Mouse (Mus musculus) testis, adult 2 months (tissue): Measurements from ENCODE around the gene Ccdc47.

Experiments
- CTCF ChIP-seq: fragments of 200-500 bp; IDR thresholded peaks from 2 replicates; pipeline ENCODE4 v1.5.1; 2012; ENCODE audit warnings: low read depth, mild to moderate bottlenecking, inconsistent platforms, low read length, moderate library complexity; ENCODE audit not compliant: control insufficient read depth, insufficient read depth, insufficient replicate concordance
- POLR2A ChIP-seq: fragments of 200-500 bp; IDR thresholded peaks from 2 replicates; pipeline ENCODE4 v1.6.1; 2012; ENCODE audit warnings: low read depth, mild to moderate bottlenecking, inconsistent platforms, low read length, moderate library complexity; ENCODE audit not compliant: control insufficient read depth

DNA sequence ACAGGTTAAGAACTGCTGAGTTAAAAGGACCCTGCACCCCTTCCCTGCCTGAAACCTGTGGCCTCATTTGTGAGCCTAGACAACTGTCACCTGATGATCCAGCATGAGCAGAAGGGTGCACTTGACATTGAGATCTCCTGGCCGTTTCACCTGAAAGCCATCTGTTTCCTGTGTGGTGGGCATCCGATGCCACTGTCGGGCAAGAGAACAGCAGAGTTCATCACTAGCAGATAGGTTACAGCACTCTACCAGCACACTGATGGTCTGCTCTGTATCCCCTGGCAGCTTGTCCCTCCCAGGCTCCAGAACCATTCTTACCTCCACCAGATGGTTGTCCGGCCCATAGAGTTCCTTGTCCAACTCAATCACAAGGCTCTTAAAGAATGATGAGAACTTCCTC is 49.4 kb upstream of the Ccdc47 start:
- no peak for TF ChIP-seq CTCF
- TF ChIP-seq POLR2A: no peak
